Mouse (Mus musculus) intestine, embryonic 16.5 days (tissue): ENCODE data around the gene Emc8. TPM values are rescaled to one million over a fixed set of nuclear protein-coding genes. Genes with fewer than 3 reads are reported as not detected.
"Not testable (repeated sequence)": the region's sequence is repeated elsewhere in the genome, so short reads cannot be mapped to it uniquely, and the experiment has no call there.

ENCODE experiments used
- ATAC-seq: fragments of 200-750 bp; cut with Nextera tagmentation; 2 replicates; pipeline ENCODE4 v1.8.0; 2017; ENCODE audit warnings: moderate TSS enrichment, moderate library complexity
- H3K27ac ChIP-seq: fragments of 300-500 bp; sonication (generic); 2 replicates; pipeline ENCODE4 v1.5.1; 2014; ENCODE audit warnings: mild to moderate bottlenecking, low read length
- H3K27me3 ChIP-seq: fragments of 300-500 bp; sonication (generic); replicated peaks from 2 replicates; pipeline ENCODE4 v1.6.1; 2014; ENCODE audit warnings: low read length, control low read depth, mixed read lengths; ENCODE audit not compliant: control insufficient read depth, insufficient read depth
- H3K36me3 ChIP-seq: fragments of 300-500 bp; sonication (generic); 2 replicates; pipeline ENCODE4 v1.6.1; 2014; ENCODE audit warnings: low read length, control low read depth; ENCODE audit not compliant: control insufficient read depth, insufficient read depth
- H3K4me1 ChIP-seq: fragments of 300-500 bp; sonication (generic); 2 replicates; pipeline ENCODE4 v1.6.1; 2014; ENCODE audit warnings: low read length, control low read depth, mixed read lengths; ENCODE audit not compliant: control insufficient read depth, insufficient read depth
- H3K4me2 ChIP-seq: fragments of 300-500 bp; sonication (generic); 2 replicates; pipeline ENCODE4 v1.6.1; 2014; ENCODE audit warnings: low read depth, low read length, control low read depth
- H3K4me3 ChIP-seq: fragments of 300-500 bp; sonication (generic); 2 replicates; pipeline ENCODE4 v1.5.1; 2014; ENCODE audit warnings: mild to moderate bottlenecking, low read length
- H3K9ac ChIP-seq: fragments of 300-500 bp; sonication (generic); 2 replicates; pipeline ENCODE4 v1.6.1; 2014; ENCODE audit warnings: low read depth, low read length
- H3K9me3 ChIP-seq: fragments of 300-500 bp; sonication (generic); 2 replicates; pipeline ENCODE4 v1.6.1; 2016; ENCODE audit warnings: low read length, control low read depth; ENCODE audit not compliant: control insufficient read depth
- WGBS: fragments of 180-500 bp; shearing (Covaris S2); extraction: QIAGEN DNeasy Blood & Tissue Kit; methylation state at CpG from one replicate; pipeline ENCODE4 v1.1.7; 2014; 5-methylcytosine and 5-hydroxymethylcytosine counted together
- polyA plus RNA-seq: library from polyadenylated mRNA; unstranded; fragments of >200 nt; fragmentation: Nextera tagmentation; extraction: Ambion mirVana; gene quantifications from 2 replicates; pipeline ENCODE4 v1.2.1, GENCODE M21; 2015

The Emc8 gene
- polyA plus RNA-seq, 1 experiment from 2014 or later: 235 TPM

DNA sequence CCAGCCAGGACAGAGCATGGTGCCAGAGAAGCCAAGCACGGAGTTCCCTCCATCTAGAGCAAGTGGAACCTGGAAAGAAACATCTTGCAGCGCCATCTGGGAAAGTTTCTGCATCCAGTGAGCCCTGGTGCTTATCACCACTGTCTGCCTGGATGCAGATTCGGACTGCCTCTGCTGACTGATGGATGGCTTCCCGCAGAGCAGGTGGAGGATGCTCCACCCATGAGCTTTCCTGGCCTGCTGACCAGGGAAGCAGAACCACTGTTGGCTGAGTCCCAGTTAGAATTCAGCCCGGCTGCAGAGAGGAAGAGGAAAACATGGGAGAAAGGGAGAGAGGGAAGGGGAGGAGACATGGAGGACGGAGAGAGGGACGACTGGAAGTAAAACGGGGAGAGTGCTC, 19.4 kb upstream of the Emc8 start:
- 55% methylated on average over 8 of the region's 8 CpGs for WGBS
- no peaks in the 10 kb centered on the region for H3K9me3 ChIP-seq
- no peak overlapping the region for H3K27ac ChIP-seq
- no peaks in the 10 kb centered on the region for H3K36me3 ChIP-seq
- H3K27me3 ChIP-seq: no peaks in the 10 kb centered on the region
- peaks cover 20% of the 10 kb centered on the region for H3K4me1 ChIP-seq
- H3K9ac ChIP-seq: no peak overlapping the region
- H3K4me2 ChIP-seq: no peak overlapping the region
- no peak for ATAC-seq
- H3K4me3 ChIP-seq: no peak overlapping the region

DNA sequence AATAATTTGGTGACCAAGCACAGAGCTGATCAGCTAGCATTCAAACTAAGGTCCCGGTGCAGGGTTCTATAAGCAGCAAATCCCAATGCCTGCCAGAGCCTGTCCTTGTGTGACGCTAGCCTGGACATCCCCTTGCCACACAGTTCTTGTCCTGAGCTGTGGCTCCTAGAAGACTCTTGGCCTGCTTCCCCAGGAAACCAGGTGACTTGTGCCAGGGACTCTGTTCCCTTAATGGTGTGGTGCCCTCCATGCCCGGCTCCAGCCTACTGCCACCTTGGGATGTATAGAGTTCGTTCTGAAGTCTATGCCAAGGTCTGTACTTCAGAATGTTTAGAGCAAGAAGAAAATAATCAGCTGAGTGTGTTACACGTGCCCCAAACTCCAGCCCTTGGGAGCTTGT, 18.2 kb upstream of the Emc8 start:
- Histone ChIP-seq H3K4me3 (no peak overlapping the region), H3K9me3 (no peaks in the 10 kb centered on the region), H3K4me2 (no peak overlapping the region), H3K9ac (no peak overlapping the region), H3K27me3 (no peaks in the 10 kb centered on the region), H3K27ac (no peak overlapping the region), H3K4me1 (peaks cover 20% of the 10 kb centered on the region), H3K36me3 (no peaks in the 10 kb centered on the region)
- no peak for ATAC-seq
- WGBS: 85% methylated on average over 5 of the region's 5 CpGs

DNA sequence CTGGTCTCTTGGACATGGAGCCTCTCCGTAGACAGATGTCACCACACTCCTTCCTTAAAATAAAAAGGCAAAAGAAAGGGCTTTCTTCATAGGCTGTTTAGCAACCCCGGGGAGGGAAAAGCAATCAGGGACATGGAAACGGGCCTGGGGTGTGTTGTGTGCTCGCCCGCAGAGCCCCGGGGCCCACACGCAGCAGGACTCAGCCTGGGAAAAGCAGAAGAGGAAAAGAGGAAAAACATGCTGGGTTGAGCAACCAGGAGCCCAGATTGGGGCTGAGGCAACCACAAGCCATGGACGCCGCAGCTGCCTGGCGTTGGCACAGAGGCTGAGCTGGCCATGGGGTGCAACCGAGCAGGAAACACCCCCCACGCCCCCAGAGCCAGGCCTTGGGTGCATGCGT, 17.7 kb upstream of the Emc8 start:
- Histone ChIP-seq H3K9ac (peak overlapping the region; percentile 54; the same call in 1 of the 2 replicates), H3K4me3 (no peak overlapping the region), H3K4me2 (no peak overlapping the region), H3K36me3 (no peaks in the 10 kb centered on the region), H3K4me1 (peaks cover 20% of the 10 kb centered on the region), H3K9me3 (no peaks in the 10 kb centered on the region), H3K27ac (peak overlapping the region; percentile 95; the same call in 1 of the 2 replicates), H3K27me3 (no peaks in the 10 kb centered on the region)
- ATAC-seq: no peak
- 81% methylated on average over 13 of the region's 13 CpGs for WGBS

DNA sequence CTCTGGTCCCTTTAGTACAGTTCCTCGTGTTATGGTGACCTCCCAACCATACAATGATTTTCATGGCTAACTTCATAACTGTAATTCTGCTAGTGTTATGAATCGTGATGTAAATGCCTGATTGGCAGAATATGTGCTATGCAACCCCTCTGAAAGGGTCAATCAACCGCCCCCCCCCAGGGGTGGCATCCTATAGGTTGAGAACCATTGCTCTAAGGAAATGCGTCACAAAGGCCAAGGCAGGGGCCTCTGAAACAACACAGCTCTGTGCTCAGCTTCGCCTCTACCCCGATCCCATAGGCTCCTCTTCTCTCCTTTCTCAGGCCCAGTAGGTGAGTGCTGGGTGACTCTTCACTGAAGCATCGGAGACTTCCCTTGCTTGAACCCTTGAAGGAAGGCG, 17.2 kb upstream of the Emc8 start:
- Histone ChIP-seq H3K27ac (peak overlapping the region; percentile 95), H3K27me3 (no peaks in the 10 kb centered on the region), H3K9ac (peak overlapping the region; percentile 54), H3K36me3 (no peaks in the 10 kb centered on the region), H3K9me3 (no peaks in the 10 kb centered on the region), H3K4me1 (peaks cover 20% of the 10 kb centered on the region), H3K4me2 (peak overlapping the region; percentile 4; the same call in 1 of the 2 replicates), H3K4me3 (no peak overlapping the region)
- ATAC-seq: no peak
- WGBS: 83% methylated on average over 8 of the region's 8 CpGs

DNA sequence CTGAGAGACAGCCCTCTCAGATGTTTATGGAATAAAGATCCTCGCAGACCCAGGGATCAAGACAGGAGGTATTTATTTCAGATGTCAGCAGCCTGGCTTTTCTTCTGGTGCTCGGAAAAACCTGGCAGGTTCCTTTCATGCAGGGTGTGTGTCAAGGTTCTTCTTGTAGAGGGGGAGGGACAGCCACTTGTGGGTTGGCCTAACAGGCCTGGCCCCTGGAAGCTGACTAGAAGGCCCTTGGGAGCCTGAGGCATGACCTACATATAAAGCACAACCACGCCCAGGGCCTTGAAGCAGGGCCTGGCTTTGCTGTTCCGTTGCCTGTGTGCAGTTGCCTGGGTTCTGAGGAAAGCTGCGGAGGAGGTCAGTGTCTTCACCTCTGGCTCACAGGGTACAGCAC, 16.7 kb upstream of the Emc8 start:
- peak overlapping the region; percentile 54 for H3K9ac ChIP-seq
- H3K36me3 ChIP-seq: no peaks in the 10 kb centered on the region
- peaks cover 20% of the 10 kb centered on the region for H3K4me1 ChIP-seq
- no peaks in the 10 kb centered on the region for H3K27me3 ChIP-seq
- H3K4me3 ChIP-seq: no peak overlapping the region
- ATAC-seq: peak; percentile 78
- WGBS: 45% methylated on average over 5 of the region's 5 CpGs
- H3K4me2 ChIP-seq: peak overlapping the region; percentile 4; the same call in 1 of the 2 replicates
- H3K9me3 ChIP-seq: no peaks in the 10 kb centered on the region
- peak overlapping the region; percentile 95 for H3K27ac ChIP-seq

DNA sequence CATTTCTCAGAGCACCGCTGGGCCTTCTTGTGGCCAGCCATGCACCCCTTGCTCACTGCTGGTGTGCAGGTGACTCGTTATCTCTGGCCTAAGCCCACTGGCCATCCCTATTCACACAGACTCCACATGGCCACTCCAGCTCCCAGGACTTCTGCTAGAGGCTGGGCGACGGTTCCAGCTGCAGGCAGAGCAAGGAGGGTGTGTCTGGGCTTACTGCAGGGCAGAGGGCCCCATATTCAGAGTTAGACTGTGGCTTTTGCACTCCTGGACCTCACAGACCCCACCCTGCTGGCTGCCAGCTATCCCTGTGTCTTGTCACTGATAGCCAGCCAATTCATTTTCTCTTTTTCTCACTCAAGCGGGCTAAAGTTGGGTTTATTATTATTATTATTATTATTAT, 15.7 kb upstream of the Emc8 start:
- H3K9me3 ChIP-seq: no peaks in the 10 kb centered on the region
- no peaks in the 10 kb centered on the region for H3K27me3 ChIP-seq
- H3K36me3 ChIP-seq: no peaks in the 10 kb centered on the region
- H3K27ac ChIP-seq: peak overlapping the region; percentile 95
- 53% methylated on average over 5 of the region's 5 CpGs for WGBS
- ATAC-seq: peak; percentile 69
- H3K9ac ChIP-seq: no peak overlapping the region
- H3K4me3 ChIP-seq: no peak overlapping the region
- H3K4me2 ChIP-seq: peak overlapping the region; percentile 14; the same call in 1 of the 2 replicates
- peaks cover 20% of the 10 kb centered on the region for H3K4me1 ChIP-seq

DNA sequence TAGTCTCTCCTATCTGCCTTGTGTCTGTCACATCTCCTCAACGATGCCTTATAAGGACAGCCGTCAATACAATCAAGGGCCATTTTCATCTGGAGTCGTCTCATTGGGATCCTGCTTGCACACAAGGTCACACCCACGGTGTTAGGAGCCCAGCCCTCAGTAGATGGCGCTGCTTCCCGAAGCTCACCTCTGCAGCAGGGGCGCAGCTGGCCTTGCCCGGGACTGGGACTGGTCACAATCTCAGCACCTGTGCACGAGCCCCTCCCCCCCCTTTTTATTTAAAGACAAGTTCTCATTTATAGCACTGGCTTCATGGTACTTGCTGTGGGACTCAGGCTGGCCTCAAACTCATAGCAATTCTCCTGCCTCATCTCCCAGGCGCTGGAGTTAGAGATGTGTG, 15.2 kb upstream of the Emc8 start:
- Histone ChIP-seq H3K4me1 (peaks cover 23% of the 10 kb centered on the region), H3K36me3 (no peaks in the 10 kb centered on the region), H3K4me2 (peak overlapping the region; percentile 14; the same call in 1 of the 2 replicates), H3K27ac (peak overlapping the region; percentile 95), H3K4me3 (no peak overlapping the region), H3K27me3 (no peaks in the 10 kb centered on the region), H3K9ac (no peak overlapping the region), H3K9me3 (no peaks in the 10 kb centered on the region)
- WGBS: 13% methylated on average over 10 of the region's 10 CpGs
- peak; percentile 54 for ATAC-seq

DNA sequence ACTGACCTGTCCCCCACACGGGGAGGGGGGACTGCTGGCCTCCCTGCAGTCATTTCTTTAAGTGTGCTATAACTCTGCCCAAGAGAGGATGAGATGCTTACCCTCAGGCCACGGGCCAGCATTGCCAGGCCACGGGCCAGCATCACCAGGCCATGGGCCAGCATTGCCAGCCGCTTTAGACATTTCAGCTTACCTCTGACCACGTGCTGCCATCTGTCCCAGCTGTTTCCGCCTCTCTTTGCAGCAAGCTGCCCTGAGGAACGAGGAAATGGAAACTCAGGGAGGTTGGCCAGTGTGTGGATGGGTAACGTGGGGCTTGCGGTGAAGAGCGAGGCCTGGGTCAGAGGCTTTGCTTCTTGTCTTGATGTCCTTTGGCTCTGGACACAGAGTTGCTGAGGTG, 12.7 kb upstream of the Emc8 start:
- H3K36me3 ChIP-seq: no peaks in the 10 kb centered on the region
- ATAC-seq: no peak
- H3K4me3 ChIP-seq: no peak overlapping the region
- peaks cover 23% of the 10 kb centered on the region for H3K4me1 ChIP-seq
- no peak overlapping the region for H3K27ac ChIP-seq
- 78% methylated on average over 10 of the region's 10 CpGs for WGBS
- H3K9me3 ChIP-seq: no peaks in the 10 kb centered on the region
- no peaks in the 10 kb centered on the region for H3K27me3 ChIP-seq
- no peak overlapping the region for H3K4me2 ChIP-seq
- no peak overlapping the region for H3K9ac ChIP-seq

DNA sequence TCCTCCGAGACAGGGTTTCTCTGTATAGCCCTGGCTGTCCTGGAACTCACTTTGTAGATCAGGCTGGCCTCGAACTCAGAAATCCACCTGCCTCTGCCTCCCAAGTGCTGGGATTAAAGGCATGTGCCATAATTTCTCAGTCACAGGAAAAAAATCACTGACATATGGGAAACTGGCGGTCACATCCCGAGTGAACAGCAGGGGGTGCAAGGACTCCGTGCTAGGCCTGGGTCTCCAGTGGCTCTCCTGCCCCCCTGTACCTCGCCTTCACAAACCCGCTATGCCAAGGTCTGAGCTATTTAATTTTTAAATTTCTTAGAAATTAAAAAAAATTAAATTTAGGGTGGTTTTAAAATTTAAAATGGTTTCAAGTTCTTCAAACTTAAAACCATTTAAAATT, 12.0 kb upstream of the Emc8 start:
- WGBS: 49% methylated on average over 7 of the region's 7 CpGs
- H3K4me3 ChIP-seq, H3K9ac ChIP-seq, H3K9me3 ChIP-seq, H3K4me2 ChIP-seq, H3K27me3 ChIP-seq, H3K36me3 ChIP-seq, ATAC-seq: not testable (repeated sequence)
- H3K4me1 ChIP-seq: peaks cover 16% of the 10 kb centered on the region
- peak overlapping the region; percentile 71; the same call in 1 of the 2 replicates for H3K27ac ChIP-seq
